Mouse (Mus musculus): ENCODE results near the gene Ulk4. TPM values are rescaled to one million over a fixed set of nuclear protein-coding genes. Genes with fewer than 3 reads are reported as not detected.

Ulk4 gene
- polyA plus RNA-seq, 1 experiment, result 4.6 TPM

GRCm38 (mm10) chr9:121162789-121163188, 114.2 kb downstream of the Ulk4 start:
- no peak for TF ChIP-seq POLR2A (IDR thresholded peaks at IDR 0.05; ENCODE audit: low read depth, low read length)
- no peak for TF ChIP-seq CTCF (IDR thresholded peaks at IDR 0.05; ENCODE audit: borderline replicate concordance, insufficient read depth, low read length)
- H3K4me3 ChIP-seq (ENCODE audit: insufficient read depth, low read length), result no peak overlapping the region
- H3K27ac ChIP-seq (ENCODE audit: insufficient read depth, low read length), result no peak overlapping the region
- H3K4me1 ChIP-seq (ENCODE audit: control insufficient read depth, insufficient read depth, low read length), result no peaks in the 10 kb centered on the region

GRCm38 (mm10) chr9:121161818-121162565, 115.0 kb downstream of the Ulk4 start:
- no peak overlapping the region for H3K4me3 ChIP-seq (ENCODE audit: insufficient read depth, low read length)
- H3K4me1 ChIP-seq (ENCODE audit: control insufficient read depth, insufficient read depth, low read length), result no peaks in the 10 kb centered on the region
- TF ChIP-seq POLR2A (IDR thresholded peaks at IDR 0.05; ENCODE audit: low read depth, low read length) (no peak), CTCF (IDR thresholded peaks at IDR 0.05; ENCODE audit: borderline replicate concordance, insufficient read depth, low read length) (no peak)
- H3K27ac ChIP-seq (ENCODE audit: insufficient read depth, low read length), result no peak overlapping the region

- Histone ChIP-seq H3K4me3 (ENCODE audit: insufficient read depth, low read length) (no peak overlapping the region), H3K27ac (ENCODE audit: insufficient read depth, low read length) (no peak overlapping the region), H3K4me1 (ENCODE audit: control insufficient read depth, insufficient read depth, low read length) (no peaks in the 10 kb centered on the region)
- no peak for TF ChIP-seq CTCF (IDR thresholded peaks at IDR 0.05; ENCODE audit: borderline replicate concordance, insufficient read depth, low read length)
- TF ChIP-seq POLR2A (IDR thresholded peaks at IDR 0.05; ENCODE audit: low read depth, low read length), result no peak
These were observed 120.7 kb downstream of the Ulk4 start for GRCm38 (mm10) chr9:121156253-121156831.

- Histone ChIP-seq H3K4me1 (ENCODE audit: control insufficient read depth, insufficient read depth, low read length) (no peaks in the 10 kb centered on the region), H3K27ac (ENCODE audit: insufficient read depth, low read length) (no peak overlapping the region), H3K4me3 (ENCODE audit: insufficient read depth, low read length) (no peak overlapping the region)
- no peak for TF ChIP-seq POLR2A (IDR thresholded peaks at IDR 0.05; ENCODE audit: low read depth, low read length)
- no peak for TF ChIP-seq CTCF (IDR thresholded peaks at IDR 0.05; ENCODE audit: borderline replicate concordance, insufficient read depth, low read length)
These were observed 123.7 kb downstream of the Ulk4 start for GRCm38 (mm10) chr9:121153276-121153675.

- no peak overlapping the region for H3K27ac ChIP-seq (ENCODE audit: insufficient read depth, low read length)
- no peaks in the 10 kb centered on the region for H3K4me1 ChIP-seq (ENCODE audit: control insufficient read depth, insufficient read depth, low read length)
- no peak for TF ChIP-seq POLR2A (IDR thresholded peaks at IDR 0.05; ENCODE audit: low read depth, low read length)
- TF ChIP-seq CTCF (IDR thresholded peaks at IDR 0.05; ENCODE audit: borderline replicate concordance, insufficient read depth, low read length), result no peak
- no peak overlapping the region for H3K4me3 ChIP-seq (ENCODE audit: insufficient read depth, low read length)
These were observed 128.4 kb downstream of the Ulk4 start for GRCm38 (mm10) chr9:121148602-121149001.

- H3K4me1 ChIP-seq (ENCODE audit: control insufficient read depth, insufficient read depth, low read length), result no peaks in the 10 kb centered on the region
- TF ChIP-seq CTCF (IDR thresholded peaks at IDR 0.05; ENCODE audit: borderline replicate concordance, insufficient read depth, low read length) (no peak), POLR2A (IDR thresholded peaks at IDR 0.05; ENCODE audit: low read depth, low read length) (no peak)
- no peak overlapping the region for H3K27ac ChIP-seq (ENCODE audit: insufficient read depth, low read length)
- H3K4me3 ChIP-seq (ENCODE audit: insufficient read depth, low read length), result no peak overlapping the region
These were observed 133.8 kb downstream of the Ulk4 start for GRCm38 (mm10) chr9:121143208-121143607.

GRCm38 (mm10) chr9:121132549-121132948, 144.4 kb downstream of the Ulk4 start:
- Histone ChIP-seq H3K4me3 (ENCODE audit: insufficient read depth, low read length) (no peak overlapping the region), H3K4me1 (ENCODE audit: control insufficient read depth, insufficient read depth, low read length) (peaks cover 10% of the 10 kb centered on the region), H3K27ac (ENCODE audit: insufficient read depth, low read length) (no peak overlapping the region)
- TF ChIP-seq POLR2A (IDR thresholded peaks at IDR 0.05; ENCODE audit: low read depth, low read length) (no peak), CTCF (IDR thresholded peaks at IDR 0.05; ENCODE audit: borderline replicate concordance, insufficient read depth, low read length) (no peak)

- peaks cover 10% of the 10 kb centered on the region for H3K4me1 ChIP-seq (ENCODE audit: control insufficient read depth, insufficient read depth, low read length)
- TF ChIP-seq CTCF (IDR thresholded peaks at IDR 0.05; ENCODE audit: borderline replicate concordance, insufficient read depth, low read length) (no peak), POLR2A (IDR thresholded peaks at IDR 0.05; ENCODE audit: low read depth, low read length) (no peak)
- no peak overlapping the region for H3K27ac ChIP-seq (ENCODE audit: insufficient read depth, low read length)
These were observed 147.5 kb downstream of the Ulk4 start for GRCm38 (mm10) chr9:121129533-121129932.

GRCm38 (mm10) chr9:121128934-121129333, 148.1 kb downstream of the Ulk4 start:
- H3K4me1 ChIP-seq (ENCODE audit: control insufficient read depth, insufficient read depth, low read length), result peaks cover 10% of the 10 kb centered on the region
- no peak overlapping the region for H3K4me3 ChIP-seq (ENCODE audit: insufficient read depth, low read length)
- no peak for TF ChIP-seq POLR2A (IDR thresholded peaks at IDR 0.05; ENCODE audit: low read depth, low read length)
- TF ChIP-seq CTCF (IDR thresholded peaks at IDR 0.05; ENCODE audit: borderline replicate concordance, insufficient read depth, low read length), result no peak
- H3K27ac ChIP-seq (ENCODE audit: insufficient read depth, low read length), result no peak overlapping the region

More at GRCm38 (mm10) chr9:121129533-121129932, 147.5 kb downstream of the Ulk4 start:
- no peak overlapping the region for H3K4me3 ChIP-seq (ENCODE audit: insufficient read depth, low read length)

- no peak for TF ChIP-seq POLR2A (IDR thresholded peaks at IDR 0.05; ENCODE audit: low read depth, low read length)
- peaks cover 2% of the 10 kb centered on the region for H3K4me1 ChIP-seq (ENCODE audit: control insufficient read depth, insufficient read depth, low read length)
- no peak overlapping the region for H3K27ac ChIP-seq (ENCODE audit: insufficient read depth, low read length)
- no peak overlapping the region for H3K4me3 ChIP-seq (ENCODE audit: insufficient read depth, low read length)
These were observed 150.0 kb downstream of the Ulk4 start for GRCm38 (mm10) chr9:121127025-121127424.
